Mouse (Mus musculus): ENCODE measurements around the gene Ldhc.
"Not testable (repeated sequence)": the region's sequence is repeated elsewhere in the genome, so short reads cannot be mapped to it uniquely, and the experiment has no call there.

Gene Ldhc

GRCm38 (mm10) chr7:46842278-46842677, 18.7 kb upstream of the Ldhc start:
- no peak for DNase-seq (ENCODE audit: low spot score)

- DNase-seq (ENCODE audit: low spot score), result no peak
These were observed 17.4 kb upstream of the Ldhc start for GRCm38 (mm10) chr7:46843576-46843975.

- peak; percentile 93 for DNase-seq (ENCODE audit: low spot score)
These were observed 15.6 kb upstream of the Ldhc start for GRCm38 (mm10) chr7:46845211-46845977.

- peak; percentile 37 for DNase-seq (ENCODE audit: low spot score)
These were observed 15.0 kb upstream of the Ldhc start for GRCm38 (mm10) chr7:46845978-46846485.

GRCm38 (mm10) chr7:46846486-46847244, 14.3 kb upstream of the Ldhc start:
- DNase-seq (ENCODE audit: low spot score), result peak; percentile 83

- no peak for DNase-seq (ENCODE audit: low spot score)
These were observed 11.7 kb upstream of the Ldhc start for GRCm38 (mm10) chr7:46849287-46849686.

- DNase-seq (ENCODE audit: low spot score), result peak; percentile 38
These were observed 10.0 kb upstream of the Ldhc start for GRCm38 (mm10) chr7:46851026-46851425.

- no peak for DNase-seq (ENCODE audit: low spot score)
These were observed 8.3 kb upstream of the Ldhc start for GRCm38 (mm10) chr7:46852666-46853065.

- no peak for DNase-seq (ENCODE audit: low spot score)
These were observed 7.6 kb upstream of the Ldhc start for GRCm38 (mm10) chr7:46853365-46853764.

GRCm38 (mm10) chr7:46855866-46856560, 5.0 kb upstream of the Ldhc start:
- no peak for DNase-seq (ENCODE audit: low spot score)

GRCm38 (mm10) chr7:46857436-46857835, 3.6 kb upstream of the Ldhc start:
- no peak for DNase-seq (ENCODE audit: low spot score)

GRCm38 (mm10) chr7:46859031-46859430, 2.0 kb upstream of the Ldhc start:
- DNase-seq (ENCODE audit: low spot score), result no peak

GRCm38 (mm10) chr7:46871988-46872387, 11.0 kb downstream of the Ldhc start:
- DNase-seq (ENCODE audit: low spot score), result no peak

- DNase-seq (ENCODE audit: low spot score), result no peak
These were observed 15.8 kb downstream of the Ldhc start for GRCm38 (mm10) chr7:46876841-46877240.

- no peak for DNase-seq (ENCODE audit: low spot score)
These were observed 16.3 kb downstream of the Ldhc start for GRCm38 (mm10) chr7:46877255-46877654.

- no peak for DNase-seq (ENCODE audit: low spot score)
These were observed 18.8 kb downstream of the Ldhc start for GRCm38 (mm10) chr7:46879851-46880250.

GRCm38 (mm10) chr7:46880992-46881391, 20.0 kb downstream of the Ldhc start:
- no peak for DNase-seq (ENCODE audit: low spot score)

GRCm38 (mm10) chr7:46881941-46882340, 20.9 kb downstream of the Ldhc start:
- DNase-seq (ENCODE audit: low spot score), result not testable (repeated sequence)

GRCm38 (mm10) chr7:46883304-46883703, 22.3 kb downstream of the Ldhc start:
- no peak for DNase-seq (ENCODE audit: low spot score)

GRCm38 (mm10) chr7:46895511-46895910, 34.5 kb downstream of the Ldhc start:
- no peak for DNase-seq (ENCODE audit: low spot score)

GRCm38 (mm10) chr7:46899343-46899742, 38.3 kb downstream of the Ldhc start:
- no peak for DNase-seq (ENCODE audit: low spot score)

GRCm38 (mm10) chr7:46911250-46911649, 50.2 kb downstream of the Ldhc start:
- DNase-seq (ENCODE audit: low spot score), result no peak

GRCm38 (mm10) chr7:46916376-46916775, 55.4 kb downstream of the Ldhc start:
- no peak for DNase-seq (ENCODE audit: low spot score)
